Mouse (Mus musculus): Measurements from ENCODE around the gene Cachd1. TPM values are rescaled to one million over a fixed set of nuclear protein-coding genes. Genes with fewer than 3 reads are reported as not detected.
A peak's percentile ranks its signal among the peaks of the same experiment; 100 is the strongest.

The Cachd1 gene
- polyA plus RNA-seq, 1 experiment from 2014 or later, result 6.8 TPM

- no peaks in the 10 kb centered on the region for H3K27me3 ChIP-seq (replicated peaks)
- no peaks in the 10 kb centered on the region for H3K36me3 ChIP-seq
- H3K4me3 ChIP-seq, result no peak overlapping the region
- H3K4me1 ChIP-seq, result peaks cover 21% of the 10 kb centered on the region
- H3K9me3 ChIP-seq, result no peaks in the 10 kb centered on the region
- H3K27ac ChIP-seq (replicated peaks), result peak overlapping the region; percentile 70
- no peak for ATAC-seq (ENCODE audit: extremely low read depth, insufficient number of reproducible peaks, low FRiP score, low TSS enrichment)
- no peak overlapping the region for H3K9ac ChIP-seq
- H3K4me2 ChIP-seq, result no peak overlapping the region
- 65% methylated on average over 8 of the region's 8 CpGs for WGBS
These were observed 102.9 kb downstream of the Cachd1 start for GRCm38 (mm10) chr4:100879414-100879813.

GRCm38 (mm10) chr4:100880075-100880474 is 103.6 kb downstream of the Cachd1 start:
- Histone ChIP-seq H3K4me3 (no peak overlapping the region), H3K9ac (no peak overlapping the region), H3K36me3 (no peaks in the 10 kb centered on the region), H3K4me2 (peak overlapping the region; percentile 28), H3K4me1 (peaks cover 21% of the 10 kb centered on the region), H3K27ac (replicated peaks) (peak overlapping the region; percentile 70), H3K9me3 (no peaks in the 10 kb centered on the region), H3K27me3 (replicated peaks) (no peaks in the 10 kb centered on the region)
- no peak for ATAC-seq (ENCODE audit: extremely low read depth, insufficient number of reproducible peaks, low FRiP score, low TSS enrichment)
- WGBS, result 13% methylated on average over 4 of the region's 4 CpGs

GRCm38 (mm10) chr4:100885793-100886742 is 109.6 kb downstream of the Cachd1 start:
- H3K9ac ChIP-seq, result peak overlapping the region; percentile 71
- WGBS, result 20% methylated on average over 19 of the region's 19 CpGs

GRCm38 (mm10) chr4:100886743-100887416 is 110.4 kb downstream of the Cachd1 start:
- H3K4me3 ChIP-seq, result no peak overlapping the region
- 49% methylated on average over 8 of the region's 8 CpGs for WGBS
- H3K9me3 ChIP-seq, result no peaks in the 10 kb centered on the region
- H3K36me3 ChIP-seq, result no peaks in the 10 kb centered on the region
- no peaks in the 10 kb centered on the region for H3K27me3 ChIP-seq (replicated peaks)
- peaks cover 41% of the 10 kb centered on the region for H3K4me1 ChIP-seq
- peak overlapping the region; percentile 57 for H3K4me2 ChIP-seq
- ATAC-seq (ENCODE audit: extremely low read depth, insufficient number of reproducible peaks, low FRiP score, low TSS enrichment), result no peak
- H3K9ac ChIP-seq, result peak overlapping the region; percentile 3; the same call in 1 of the 2 replicates
- H3K27ac ChIP-seq (replicated peaks), result peak overlapping the region; percentile 88

More at GRCm38 (mm10) chr4:100885793-100886742, 109.6 kb downstream of the Cachd1 start:
- H3K27me3 ChIP-seq (replicated peaks), result no peaks in the 10 kb centered on the region
- no peaks in the 10 kb centered on the region for H3K36me3 ChIP-seq
- H3K4me1 ChIP-seq, result peaks cover 46% of the 10 kb centered on the region
- peak overlapping the region; percentile 57 for H3K4me2 ChIP-seq
- ATAC-seq (ENCODE audit: extremely low read depth, insufficient number of reproducible peaks, low FRiP score, low TSS enrichment), result no peak
- H3K9me3 ChIP-seq, result no peaks in the 10 kb centered on the region
- H3K27ac ChIP-seq (replicated peaks), result peak overlapping the region; percentile 88
- H3K4me3 ChIP-seq, result 0 out of 2 replicates have a peak overlapping the region, but pooled peaks have one; percentile 8

GRCm38 (mm10) chr4:100890106-100890970 is 113.9 kb downstream of the Cachd1 start:
- Histone ChIP-seq H3K27ac (replicated peaks) (no peak overlapping the region), H3K36me3 (no peaks in the 10 kb centered on the region), H3K4me3 (no peak overlapping the region), H3K27me3 (replicated peaks) (no peaks in the 10 kb centered on the region), H3K4me2 (no peak overlapping the region), H3K9ac (no peak overlapping the region), H3K4me1 (peaks cover 55% of the 10 kb centered on the region), H3K9me3 (no peaks in the 10 kb centered on the region)
- 65% methylated on average over 7 of the region's 7 CpGs for WGBS
- no peak for ATAC-seq (ENCODE audit: extremely low read depth, insufficient number of reproducible peaks, low FRiP score, low TSS enrichment)

- no peak overlapping the region for H3K4me3 ChIP-seq
- no peak overlapping the region for H3K9ac ChIP-seq
- H3K4me2 ChIP-seq, result no peak overlapping the region
- peaks cover 11% of the 10 kb centered on the region for H3K36me3 ChIP-seq
- no peaks in the 10 kb centered on the region for H3K9me3 ChIP-seq
- ATAC-seq (ENCODE audit: extremely low read depth, insufficient number of reproducible peaks, low FRiP score, low TSS enrichment), result peak; percentile 31; the same call in 1 of the 2 replicates
- peak overlapping the region; percentile 63 for H3K27ac ChIP-seq (replicated peaks)
- H3K27me3 ChIP-seq (replicated peaks), result no peaks in the 10 kb centered on the region
- H3K4me1 ChIP-seq, result peaks cover 27% of the 10 kb centered on the region
These were observed 117.3 kb downstream of the Cachd1 start for GRCm38 (mm10) chr4:100893739-100894138.

- peak overlapping the region; percentile 63 for H3K27ac ChIP-seq (replicated peaks)
- no peak overlapping the region for H3K4me3 ChIP-seq
- H3K4me2 ChIP-seq, result no peak overlapping the region
- H3K4me1 ChIP-seq, result peaks cover 27% of the 10 kb centered on the region
- ATAC-seq (ENCODE audit: extremely low read depth, insufficient number of reproducible peaks, low FRiP score, low TSS enrichment), result no peak
- 57% methylated on average over 2 of the region's 2 CpGs for WGBS
- H3K27me3 ChIP-seq (replicated peaks), result no peaks in the 10 kb centered on the region
- H3K9ac ChIP-seq, result no peak overlapping the region
- no peaks in the 10 kb centered on the region for H3K9me3 ChIP-seq
- peaks cover 15% of the 10 kb centered on the region for H3K36me3 ChIP-seq
These were observed 117.7 kb downstream of the Cachd1 start for GRCm38 (mm10) chr4:100894142-100894541.

GRCm38 (mm10) chr4:100896260-100897010 is 120.0 kb downstream of the Cachd1 start:
- H3K36me3 ChIP-seq, result peaks cover 19% of the 10 kb centered on the region
- 83% methylated on average over 8 of the region's 8 CpGs for WGBS
- H3K4me2 ChIP-seq, result no peak overlapping the region
- no peaks in the 10 kb centered on the region for H3K9me3 ChIP-seq
- H3K4me1 ChIP-seq, result peaks cover 14% of the 10 kb centered on the region
- no peak overlapping the region for H3K27ac ChIP-seq (replicated peaks)
- H3K27me3 ChIP-seq (replicated peaks), result no peaks in the 10 kb centered on the region
- H3K9ac ChIP-seq, result no peak overlapping the region
- H3K4me3 ChIP-seq, result no peak overlapping the region
- no peak for ATAC-seq (ENCODE audit: extremely low read depth, insufficient number of reproducible peaks, low FRiP score, low TSS enrichment)

GRCm38 (mm10) chr4:100897943-100898342 is 121.5 kb downstream of the Cachd1 start:
- H3K9me3 ChIP-seq, result no peaks in the 10 kb centered on the region
- H3K4me3 ChIP-seq, result no peak overlapping the region
- H3K9ac ChIP-seq, result no peak overlapping the region
- H3K36me3 ChIP-seq, result peaks cover 19% of the 10 kb centered on the region
- no peaks in the 10 kb centered on the region for H3K27me3 ChIP-seq (replicated peaks)
- ATAC-seq (ENCODE audit: extremely low read depth, insufficient number of reproducible peaks, low FRiP score, low TSS enrichment), result no peak
- no peak overlapping the region for H3K27ac ChIP-seq (replicated peaks)
- H3K4me1 ChIP-seq, result peaks cover 14% of the 10 kb centered on the region
- WGBS, result 91% methylated on average over 3 of the region's 3 CpGs
- no peak overlapping the region for H3K4me2 ChIP-seq

GRCm38 (mm10) chr4:100909694-100910340 is 133.3 kb downstream of the Cachd1 start:
- H3K27ac ChIP-seq (replicated peaks), result 0 out of 2 replicates have a peak overlapping the region, but pooled peaks have one; percentile 1
- H3K9ac ChIP-seq, result no peak overlapping the region
- no peak for ATAC-seq (ENCODE audit: extremely low read depth, insufficient number of reproducible peaks, low FRiP score, low TSS enrichment)
- H3K4me1 ChIP-seq, result peaks cover 50% of the 10 kb centered on the region
- no peaks in the 10 kb centered on the region for H3K9me3 ChIP-seq
- H3K4me2 ChIP-seq, result peak overlapping the region; percentile 0; the same call in 1 of the 2 replicates
- H3K4me3 ChIP-seq, result no peak overlapping the region
- H3K36me3 ChIP-seq, result no peaks in the 10 kb centered on the region
- 38% methylated on average over 9 of the region's 9 CpGs for WGBS
- no peaks in the 10 kb centered on the region for H3K27me3 ChIP-seq (replicated peaks)

Measured in heart, embryonic 13.5 days (tissue).